Mouse (Mus musculus) spleen, embryonic (tissue): ENCODE results near the gene Fgf23.

Source experiments
- CTCF ChIA-PET: fragments of 350-600 bp; sonication (Branson Sonifier 250); formaldehyde crosslinking; loops from one replicate; lab custom pipeline; 2022; lab: Charles Lee

Gene Fgf23

GRCm38 (mm10) chr6:127072817-127073216 is at the start of gene Fgf23:
Gene Fgf23, plus strand, starts transcription at chr6:127072902.
- CTCF ChIA-PET: no interaction called here

DNA sequence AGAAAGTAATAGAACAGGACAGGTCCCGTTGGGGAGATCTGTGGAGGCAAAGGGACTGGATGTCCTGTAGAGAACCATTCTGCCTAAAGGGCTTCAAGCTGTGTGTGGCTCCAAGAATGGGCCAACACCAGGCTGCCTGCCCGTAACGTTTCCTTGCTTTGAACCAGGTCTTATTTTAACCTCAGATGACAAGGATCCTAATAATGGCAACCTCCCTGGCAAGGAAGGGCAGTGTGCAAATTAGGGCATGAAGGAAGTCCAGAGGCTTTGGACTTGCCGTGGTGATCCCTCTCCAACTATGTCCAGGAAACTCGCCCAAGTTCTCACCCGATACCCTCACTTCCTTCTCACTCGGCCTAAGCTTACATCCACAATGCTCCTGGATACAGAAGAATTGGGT is 47.9 kb upstream of the Fgf23 start:
- CTCF ChIA-PET: no interaction called here

DNA sequence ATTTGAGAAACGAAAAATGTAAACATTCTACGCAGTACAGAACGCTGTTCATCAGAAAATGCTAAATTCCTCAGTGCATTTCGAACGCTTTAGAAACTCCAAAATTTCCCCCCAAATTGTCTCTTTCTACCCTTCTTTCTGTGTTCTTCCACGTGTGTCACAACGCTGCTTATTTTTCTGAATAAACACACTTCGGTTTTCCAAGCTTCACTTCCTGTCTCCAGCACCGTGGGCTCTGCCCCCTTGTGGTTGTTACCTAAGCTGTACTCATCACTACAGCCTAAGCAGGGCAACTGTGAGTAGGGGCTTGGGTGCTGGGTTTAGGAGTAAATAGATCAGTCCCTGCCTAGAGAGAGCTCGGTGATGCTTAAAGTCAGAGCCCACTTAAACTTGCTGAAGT is 37.9 kb upstream of the Fgf23 start:
- CTCF ChIA-PET: interaction anchor here (0.6 kb wide), 1 partner anchor 61 kb away, joined by 3 read pairs; no protein-coding TSS in a partner anchor

GRCm38 (mm10) chr6:127044909-127045308 is 27.8 kb upstream of the Fgf23 start:
- CTCF ChIA-PET: interaction anchor here (0.7 kb wide), 1 partner anchor 480 kb away, joined by 4 read pairs; no protein-coding TSS in a partner anchor

DNA sequence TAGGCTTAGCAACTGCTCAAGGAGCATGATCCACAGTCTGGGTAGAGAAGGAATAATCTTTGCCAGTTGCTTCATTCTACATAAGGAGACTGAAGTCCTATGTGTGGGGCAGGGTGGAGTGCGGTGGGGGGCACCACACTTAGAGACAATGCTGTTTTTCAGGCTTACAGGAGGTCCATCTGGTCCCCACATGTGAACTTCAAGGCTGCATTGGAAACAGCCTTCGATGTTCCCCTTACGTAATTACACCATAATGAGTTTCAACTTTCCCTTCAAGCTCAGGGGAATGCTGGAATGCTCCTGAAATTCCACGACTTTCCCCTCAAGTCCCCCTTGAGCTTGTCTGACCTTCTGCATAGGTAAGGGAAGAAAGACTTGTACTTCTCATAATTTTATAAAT is 21.9 kb upstream of the Fgf23 start:
- CTCF ChIA-PET: no interaction called here

- CTCF ChIA-PET: no interaction called here
These were observed 15.6 kb upstream of the Fgf23 start for GRCm38 (mm10) chr6:127056990-127057588.

- CTCF ChIA-PET: no interaction called here
These were observed 12.7 kb upstream of the Fgf23 start for GRCm38 (mm10) chr6:127059975-127060374.

GRCm38 (mm10) chr6:127063915-127064314 is 8.8 kb upstream of the Fgf23 start:
- CTCF ChIA-PET: interaction anchor here (0.7 kb wide), 1 partner anchor 110 kb away, joined by 3 read pairs; no protein-coding TSS in a partner anchor

DNA sequence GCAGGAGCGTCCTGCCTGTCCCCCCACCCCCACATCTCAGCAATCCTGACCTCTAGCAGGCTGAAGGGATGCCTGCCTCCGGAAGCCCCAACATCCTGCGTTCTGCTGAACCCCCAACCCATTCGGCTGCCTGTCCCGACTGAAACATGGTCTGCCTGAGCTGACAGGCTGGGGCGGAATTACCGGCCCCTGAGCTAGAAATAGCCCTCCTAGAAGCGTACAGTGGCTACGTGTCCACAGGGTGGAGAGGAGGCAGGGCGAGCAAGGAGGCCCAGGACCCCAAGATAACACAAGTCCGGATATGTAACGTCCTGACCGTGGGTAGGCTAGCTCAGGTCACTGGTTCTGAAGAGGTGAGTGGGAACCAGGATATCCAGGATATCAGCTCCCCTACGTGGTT is 7.9 kb upstream of the Fgf23 start:
- CTCF ChIA-PET: no interaction called here

DNA sequence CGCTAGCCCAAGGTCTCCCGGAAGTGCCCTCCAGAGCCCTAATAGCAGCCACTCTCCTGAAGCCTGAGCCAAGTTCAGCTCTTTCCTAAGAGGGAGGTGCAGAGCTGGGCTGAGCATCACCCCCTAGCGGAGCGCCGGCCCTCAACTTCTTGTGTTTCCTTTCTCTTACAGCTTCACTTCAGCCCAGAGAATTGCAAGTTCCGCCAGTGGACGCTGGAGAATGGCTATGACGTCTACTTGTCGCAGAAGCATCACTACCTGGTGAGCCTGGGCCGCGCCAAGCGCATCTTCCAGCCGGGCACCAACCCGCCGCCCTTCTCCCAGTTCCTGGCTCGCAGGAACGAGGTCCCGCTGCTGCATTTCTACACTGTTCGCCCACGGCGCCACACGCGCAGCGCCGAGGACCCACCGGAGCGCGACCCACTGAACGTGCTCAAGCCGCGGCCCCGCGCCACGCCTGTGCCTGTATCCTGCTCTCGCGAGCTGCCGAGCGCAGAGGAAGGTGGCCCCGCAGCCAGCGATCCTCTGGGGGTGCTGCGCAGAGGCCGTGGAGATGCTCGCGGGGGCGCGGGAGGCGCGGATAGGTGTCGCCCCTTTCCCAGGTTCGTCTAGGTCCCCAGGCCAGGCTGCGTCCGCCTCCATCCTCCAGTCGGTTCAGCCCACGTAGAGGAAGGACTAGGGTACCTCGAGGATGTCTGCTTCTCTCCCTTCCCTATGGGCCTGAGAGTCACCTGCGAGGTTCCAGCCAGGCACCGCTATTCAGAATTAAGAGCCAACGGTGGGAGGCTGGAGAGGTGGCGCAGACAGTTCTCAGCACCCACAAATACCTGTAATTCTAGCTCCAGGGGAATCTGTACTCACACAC is 7.4 kb downstream of the Fgf23 start:
- CTCF ChIA-PET: no interaction called here

DNA sequence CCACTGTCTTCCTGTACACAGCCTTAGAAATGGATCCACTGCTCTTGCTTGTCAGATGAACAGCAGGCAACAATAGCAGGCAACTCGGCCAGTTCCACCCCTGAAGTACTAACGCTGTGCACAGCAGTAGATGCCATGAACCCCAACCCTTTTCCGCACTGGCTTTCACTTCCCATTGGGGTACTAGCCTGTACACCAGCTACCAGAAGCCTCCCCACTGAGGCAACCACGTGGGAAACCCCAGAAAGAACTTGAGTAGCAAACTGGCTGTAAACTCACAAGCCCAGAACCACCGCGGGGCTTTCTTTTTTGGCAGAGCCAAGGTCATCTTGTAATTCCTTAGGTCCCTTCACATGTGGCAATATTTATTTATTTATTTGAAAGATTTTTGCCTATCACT is 9.1 kb downstream of the Fgf23 start:
- CTCF ChIA-PET: no interaction called here

GRCm38 (mm10) chr6:127086739-127087138 is 14.0 kb downstream of the Fgf23 start:
- CTCF ChIA-PET: no interaction called here

DNA sequence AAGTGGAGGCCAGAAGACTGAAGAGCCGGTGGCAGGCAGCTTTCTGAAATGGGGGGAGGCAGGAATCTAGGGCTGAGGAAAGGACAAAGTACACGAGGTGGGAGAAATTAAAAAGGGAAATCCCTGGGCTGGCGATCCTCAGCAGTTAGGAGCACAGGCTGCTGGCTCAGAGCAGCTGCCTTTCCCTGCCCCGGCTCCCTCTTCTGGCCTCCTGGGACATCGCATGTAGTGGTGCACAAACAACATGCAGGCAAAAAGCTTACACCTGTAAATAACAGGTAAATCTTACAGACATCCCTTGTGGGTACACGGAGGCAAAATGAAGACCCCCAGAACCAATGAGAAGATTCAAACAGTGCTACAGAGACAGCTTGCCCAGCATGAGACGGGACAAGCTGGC is 21.9 kb downstream of the Fgf23 start:
- CTCF ChIA-PET: no interaction called here

DNA sequence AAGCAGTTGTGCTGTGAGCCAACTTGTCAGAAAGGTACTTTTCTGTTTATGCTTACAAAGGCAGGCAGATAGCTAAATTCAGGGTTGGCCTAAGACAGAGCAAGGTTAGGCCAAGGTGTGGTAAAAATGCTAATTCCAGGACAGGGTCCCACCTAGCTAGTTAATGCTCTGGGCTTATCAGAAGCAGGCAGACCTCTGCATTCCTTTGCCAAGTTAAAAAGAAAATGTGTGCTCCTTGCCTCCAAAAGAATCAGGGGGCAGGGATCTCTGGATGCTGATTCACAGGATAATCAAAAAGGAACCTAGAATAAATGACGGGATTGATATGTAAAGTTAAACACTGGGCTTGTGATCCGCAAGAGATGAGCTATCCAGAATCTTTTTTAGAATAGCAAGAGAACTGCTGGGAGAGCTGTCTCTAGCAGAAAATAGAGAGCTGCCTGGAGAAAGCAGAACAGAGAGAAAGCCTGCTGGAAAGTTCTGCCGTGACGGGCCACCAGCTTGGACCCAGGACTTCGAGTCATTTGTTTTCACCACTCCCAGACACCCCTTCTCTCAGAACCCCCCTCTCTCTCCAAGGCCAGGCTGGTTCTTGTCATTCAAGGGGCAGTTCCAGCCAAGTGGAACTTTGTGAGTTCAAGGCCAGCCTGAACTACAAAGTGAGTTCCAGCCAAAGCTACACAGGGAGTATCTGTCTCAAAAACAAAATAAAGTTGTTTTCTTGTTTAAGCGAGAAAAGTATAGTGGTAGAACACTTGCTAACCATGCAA is 31.0 kb downstream of the Fgf23 start:
- CTCF ChIA-PET: interaction anchor here (0.7 kb wide), 1 partner anchor 404 kb away, joined by 3 read pairs; no protein-coding TSS in a partner anchor

DNA sequence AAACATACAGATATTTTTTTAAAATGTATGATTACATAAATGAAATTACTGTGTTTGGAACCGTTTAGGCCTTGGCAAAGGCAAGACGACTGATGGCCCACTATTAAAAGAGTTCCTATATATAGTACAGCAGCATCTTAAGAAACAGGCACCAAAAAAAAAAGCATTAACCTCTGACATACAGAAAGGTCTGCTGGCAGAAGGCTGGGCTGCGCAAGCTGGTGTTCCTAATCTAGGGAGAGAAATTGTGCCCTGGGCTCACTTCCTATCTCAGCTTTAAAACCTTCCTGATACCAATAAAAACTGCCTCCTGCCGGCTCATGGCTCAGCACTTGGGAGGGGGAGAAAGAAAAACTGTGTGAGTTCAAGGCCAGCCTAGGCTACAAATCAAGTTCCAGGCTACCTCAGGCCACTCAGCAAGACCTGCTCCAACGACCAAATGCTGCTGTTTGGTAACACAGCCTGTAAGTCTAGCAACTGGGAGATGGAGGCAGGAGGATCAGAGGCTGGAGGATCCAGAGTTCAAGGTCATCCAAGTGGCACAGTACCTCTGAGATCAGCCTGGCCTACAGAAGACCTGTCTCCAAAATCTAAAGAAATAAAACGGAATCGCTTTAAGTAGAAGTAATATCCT is 31.8 kb downstream of the Fgf23 start:
- CTCF ChIA-PET: no interaction called here

DNA sequence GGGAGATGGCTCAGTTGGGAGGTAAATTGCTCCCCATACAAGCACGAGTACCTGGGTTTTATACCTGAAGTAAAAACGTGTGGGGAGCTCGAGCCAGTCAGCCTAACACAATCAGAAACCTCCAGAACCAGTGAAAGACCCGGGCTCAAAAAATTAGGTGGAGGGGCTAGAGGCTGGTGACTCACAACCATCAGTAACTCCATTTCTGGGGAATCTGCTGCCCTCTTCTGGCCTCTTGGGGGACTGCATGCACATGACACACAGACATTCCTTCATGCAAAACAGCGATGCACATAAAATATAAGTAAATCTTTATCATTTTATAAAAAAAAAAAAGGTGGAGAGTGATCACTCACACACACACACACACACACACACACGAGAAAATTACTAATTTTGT is 32.4 kb downstream of the Fgf23 start:
- CTCF ChIA-PET: no interaction called here

- CTCF ChIA-PET: interaction anchor here (0.7 kb wide), 1 partner anchor 213 kb away, joined by 8 read pairs; no protein-coding TSS in a partner anchor
These were observed 33.5 kb downstream of the Fgf23 start for GRCm38 (mm10) chr6:127106189-127106588.

DNA sequence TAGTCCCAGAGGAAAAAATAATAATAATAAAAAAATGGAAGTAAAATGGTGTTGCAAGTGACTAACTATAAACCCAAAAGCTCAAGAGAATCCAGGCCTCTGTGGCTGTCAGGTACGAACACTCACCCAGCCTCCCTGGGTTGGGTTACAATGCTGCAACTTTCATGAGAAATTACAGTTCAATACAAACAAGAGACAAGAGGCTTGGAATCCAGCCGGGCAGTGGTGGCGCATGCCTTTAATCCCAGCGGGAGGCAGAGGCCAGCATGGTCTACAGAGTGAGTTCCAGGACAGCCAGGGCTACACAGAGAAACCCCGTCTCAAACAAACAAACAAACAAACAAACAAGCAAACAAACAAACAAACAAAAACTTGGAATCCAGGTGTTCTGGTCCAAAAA is 34.0 kb downstream of the Fgf23 start:
- CTCF ChIA-PET: no interaction called here

- CTCF ChIA-PET: no interaction called here
These were observed 34.7 kb downstream of the Fgf23 start for GRCm38 (mm10) chr6:127107413-127107812.

DNA sequence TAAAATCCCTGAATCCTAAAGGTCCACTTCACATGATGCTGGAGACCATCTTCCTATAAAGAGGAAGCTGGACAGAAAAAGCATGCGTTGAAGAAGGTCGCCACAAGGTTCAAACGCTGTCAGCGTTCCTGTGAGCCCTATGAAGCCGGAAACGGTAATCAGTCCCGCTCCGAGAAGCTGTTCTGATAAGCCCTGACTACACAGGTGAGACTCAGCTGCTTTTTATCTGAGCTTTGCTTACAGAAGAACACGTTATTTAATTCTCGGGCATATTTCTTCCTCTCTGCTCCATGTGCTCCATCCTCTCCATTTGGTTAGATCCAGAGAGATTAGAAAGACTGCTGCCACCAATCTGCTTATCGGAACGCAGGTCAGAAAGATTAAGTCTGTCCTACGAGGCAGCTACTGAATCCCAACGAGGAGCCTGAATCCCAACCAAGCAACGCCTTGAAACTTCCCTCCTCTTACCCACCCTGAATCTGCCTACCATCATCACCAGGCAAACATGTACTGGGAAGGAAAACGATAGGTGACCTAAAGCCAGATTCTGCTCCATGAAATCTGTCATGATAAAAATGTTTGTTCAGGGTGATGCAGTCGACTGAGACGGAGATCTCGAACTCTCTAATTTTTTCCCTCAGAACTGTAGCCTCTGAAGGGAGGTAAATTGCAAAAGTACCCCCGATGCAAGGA is 35.8 kb downstream of the Fgf23 start:
- CTCF ChIA-PET: no interaction called here

DNA sequence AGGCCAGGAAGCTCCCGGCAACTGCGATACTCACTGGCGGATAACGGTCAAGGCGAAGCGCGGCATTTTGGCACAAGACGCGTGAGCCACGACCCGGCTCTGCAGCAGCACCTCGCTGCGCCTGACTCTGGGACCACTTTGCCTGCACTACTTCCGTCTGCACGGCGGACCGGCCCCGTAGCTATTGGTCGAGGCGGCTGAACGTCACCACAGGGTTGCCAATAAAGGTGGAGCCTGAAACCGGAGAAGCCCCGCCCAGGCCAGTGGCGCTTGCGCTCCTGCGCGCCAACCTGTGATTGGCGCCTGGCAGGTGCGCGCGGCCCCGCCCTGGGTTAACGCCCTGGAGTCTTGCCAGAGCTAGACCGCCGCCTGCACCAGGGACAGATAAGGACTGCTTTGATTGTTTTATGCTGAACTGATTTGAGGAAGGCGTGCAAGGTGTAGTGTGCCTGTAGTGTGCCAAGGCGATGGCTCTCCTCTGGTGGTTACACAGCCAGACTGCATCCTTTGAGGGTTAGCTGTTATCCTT is 36.8 kb downstream of the Fgf23 start, which contains the start of gene Tigar:
TSS of gene Tigar (minus strand) at position 156 of the 529 bp plus-strand sequence.
- CTCF ChIA-PET: no interaction called here
